Mouse (Mus musculus) left cerebral cortex, postnatal 36 days (tissue): ENCODE results near the gene Prodh2. TPM values are rescaled to one million over a fixed set of nuclear protein-coding genes. Genes with fewer than 3 reads are reported as not detected.
A peak's percentile ranks its signal among the peaks of the same experiment; 100 is the strongest.

Experiments
- DNase-seq, 2 experiments: peaks; one replicate each; pipeline ENCODE4 v3.0.0; 2021 to 2022; ENCODE audit warnings: low spot score in 2 of 2, mixed read lengths in 1 of 2
- intact Hi-C: fragments of 180-260 bp; cut with DNase I; formaldehyde crosslinking; loops from one replicate; pipeline ENCODE4 v1.15.1; 2025
- total RNA-seq, 2 experiments: library from RNA; stranded (reverse); gene quantifications; 2 replicates each; pipeline ENCODE4 v1.2.3; 2021

Prodh2 gene
- total RNA-seq, 2 experiments from 2014 or later: not detected

DNA sequence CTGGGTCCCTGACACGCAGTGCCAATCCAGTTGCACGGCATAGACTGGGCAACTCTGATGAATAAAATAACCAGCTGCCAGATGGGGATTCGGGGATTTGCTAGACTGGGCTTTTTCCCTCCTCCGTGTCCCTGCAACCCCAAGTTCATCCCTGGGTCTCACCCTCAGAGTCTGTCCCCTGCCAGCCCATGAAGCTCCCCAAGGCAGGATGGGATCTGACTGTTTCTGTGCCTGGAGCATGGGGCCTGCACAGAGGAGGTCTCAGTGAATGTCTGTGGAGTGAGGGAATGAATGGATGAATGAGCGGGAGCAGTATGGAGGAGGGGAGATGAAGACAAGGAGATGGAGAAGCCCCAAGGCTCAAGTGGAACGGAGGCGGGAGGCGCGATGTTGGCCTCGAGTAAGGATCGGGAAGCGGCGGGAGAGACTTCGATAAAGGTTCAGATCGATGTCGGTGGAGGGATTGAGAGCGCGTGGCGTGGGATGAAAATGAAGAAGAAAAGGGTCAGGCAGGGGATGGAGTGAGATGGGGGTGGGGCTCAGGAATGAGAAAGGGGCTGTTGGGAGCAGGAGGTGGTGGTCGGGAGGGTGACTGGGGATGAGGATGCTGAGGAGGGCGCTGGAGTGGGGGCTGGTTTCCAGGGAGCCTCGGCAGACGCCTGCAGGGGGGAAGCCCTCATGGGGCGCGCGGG lies 40.7 kb downstream of the Prodh2 start:
- DNase-seq: peak in 1 of 2 experiments; percentile 57
- intact Hi-C loops: loop anchor here (10.0 kb wide), 1 partner anchor 89 kb away; the partner anchor contains the start of gene Aplp1

DNA sequence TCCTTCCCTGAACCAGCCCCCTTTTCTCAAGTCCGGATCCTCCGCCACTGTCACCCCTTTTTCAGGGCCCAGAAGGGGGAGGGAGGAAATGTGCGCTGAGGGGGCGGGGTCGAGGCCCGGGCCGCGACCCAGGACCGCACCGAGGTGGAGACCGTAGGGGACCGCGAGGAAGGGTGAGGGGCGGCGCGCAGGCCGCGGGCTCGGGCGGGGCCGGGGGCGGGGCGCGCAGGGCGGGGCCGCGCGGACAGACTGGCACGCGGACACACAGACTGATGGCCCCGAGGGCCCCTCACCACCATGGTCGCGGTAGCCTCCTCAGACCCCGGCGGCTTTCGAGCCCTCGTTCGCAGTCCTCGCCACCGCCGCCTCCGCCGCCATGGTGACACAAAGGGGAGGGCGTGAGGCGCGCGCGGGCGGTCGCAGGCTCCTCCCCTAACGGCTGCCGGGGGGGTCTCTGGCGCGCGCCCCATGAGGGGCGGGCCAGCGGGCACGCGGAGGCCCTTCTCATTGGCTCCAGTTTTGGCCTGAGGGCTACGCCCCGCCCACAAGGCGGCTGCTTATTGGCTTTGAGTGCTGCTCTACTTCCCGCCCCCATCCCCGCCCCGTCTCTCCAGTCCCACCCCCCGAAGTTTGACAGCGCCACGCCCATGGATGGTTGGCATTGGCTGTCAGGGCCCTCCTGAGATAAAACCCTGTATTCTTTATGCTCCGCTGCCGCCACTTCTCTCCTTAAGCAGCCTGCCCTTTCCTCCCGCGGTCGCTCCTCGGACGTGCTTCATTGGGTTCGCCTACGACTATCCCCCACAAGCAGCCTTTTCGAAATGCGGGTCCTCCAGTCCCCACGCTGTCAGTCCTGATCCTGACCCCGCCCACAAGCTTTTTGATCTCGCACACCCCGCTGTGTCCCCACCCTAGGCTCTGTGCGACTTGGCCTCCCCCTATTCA lies 41.5 kb downstream of the Prodh2 start, which contains the start of gene Arhgap33:
Arhgap33 (minus strand) TSS at position 428 of the 945 bp plus-strand sequence.
- peak; percentile 95 to 97 for DNase-seq
- intact Hi-C loops: loop anchor here (5.0 to 10.0 kb wide), 2 partner anchors 43 to 90 kb away; partner anchors contain the start of genes Aplp1 and Prodh2

DNA sequence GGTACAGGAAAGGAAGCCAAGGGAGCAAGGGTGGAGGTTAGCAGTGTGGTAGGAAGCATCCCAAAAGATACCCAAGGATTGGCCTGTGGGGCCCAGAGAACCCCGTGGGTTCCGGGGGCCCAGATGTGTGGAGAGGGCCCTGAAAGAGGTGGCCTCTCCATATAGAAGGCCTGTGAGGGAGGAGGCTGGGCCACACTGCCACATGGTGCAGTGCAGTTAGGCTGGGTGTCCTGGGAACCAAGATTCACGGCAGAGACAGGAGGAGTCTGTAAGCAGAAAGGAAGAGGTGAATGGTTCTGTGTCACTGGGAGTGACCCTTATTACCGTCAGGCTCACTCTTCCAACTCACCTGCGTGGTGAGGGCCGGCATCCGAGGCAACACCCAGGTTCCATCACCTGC lies 47.1 kb downstream of the Prodh2 start:
- no peak for DNase-seq
- intact Hi-C loops: no loop called here

DNA sequence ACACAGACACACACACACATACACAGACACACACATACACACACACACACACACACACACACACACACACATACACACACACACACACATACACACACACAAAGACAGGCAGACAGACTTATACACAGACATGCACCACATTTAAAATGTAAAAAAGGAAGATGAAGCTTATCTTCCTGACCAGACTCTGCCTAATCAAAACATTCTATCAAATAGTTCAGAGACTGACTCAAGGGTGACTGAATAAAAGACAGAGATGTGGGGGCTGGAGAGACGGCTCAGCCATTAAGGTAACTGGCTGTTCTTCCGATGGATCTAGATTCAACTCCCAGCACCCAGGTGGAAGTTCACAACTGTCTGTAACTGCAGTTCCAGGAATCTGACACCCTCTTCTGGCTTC lies 50.9 kb downstream of the Prodh2 start:
- intact Hi-C loops: no loop called here
- no peak for DNase-seq

DNA sequence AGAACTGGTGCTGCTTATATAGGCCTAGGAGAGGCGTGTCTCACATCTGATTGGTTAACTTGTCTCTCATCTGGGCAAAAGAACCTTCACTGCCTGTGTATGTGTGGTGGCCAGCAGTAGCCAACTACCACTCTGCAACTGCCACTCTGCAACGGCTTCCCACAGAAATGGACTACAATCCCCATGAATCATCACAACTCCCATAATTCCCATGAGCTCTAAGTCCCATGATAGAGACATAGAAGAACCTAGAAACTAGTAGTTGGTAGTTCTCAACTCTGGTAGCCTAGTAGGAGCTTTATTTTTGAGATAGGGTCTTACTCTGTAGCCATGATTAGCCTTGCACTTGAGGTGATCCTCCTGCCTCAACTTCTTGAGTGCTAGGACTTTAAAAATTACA lies 56.5 kb downstream of the Prodh2 start:
- intact Hi-C loops: no loop called here
- no peak for DNase-seq

DNA sequence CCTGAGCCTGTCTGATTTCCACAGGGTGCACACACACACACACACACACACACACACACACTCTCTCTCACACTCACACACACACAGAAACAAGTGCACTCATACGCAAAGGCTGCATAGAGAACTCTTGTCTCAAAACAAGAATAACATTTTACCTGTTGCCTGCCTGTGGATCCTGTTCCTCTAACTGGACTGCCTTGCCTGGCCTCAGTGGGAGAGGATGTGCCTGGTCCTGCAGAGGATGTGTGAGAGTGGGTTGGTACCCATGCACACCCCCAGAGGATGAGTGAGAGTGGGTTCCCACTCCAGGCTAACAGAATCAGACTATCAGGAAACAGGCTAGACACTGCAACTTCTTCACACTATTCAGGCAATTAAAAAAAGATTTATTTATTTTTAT lies 57.2 kb downstream of the Prodh2 start:
- no peak for DNase-seq
- intact Hi-C loops: no loop called here

DNA sequence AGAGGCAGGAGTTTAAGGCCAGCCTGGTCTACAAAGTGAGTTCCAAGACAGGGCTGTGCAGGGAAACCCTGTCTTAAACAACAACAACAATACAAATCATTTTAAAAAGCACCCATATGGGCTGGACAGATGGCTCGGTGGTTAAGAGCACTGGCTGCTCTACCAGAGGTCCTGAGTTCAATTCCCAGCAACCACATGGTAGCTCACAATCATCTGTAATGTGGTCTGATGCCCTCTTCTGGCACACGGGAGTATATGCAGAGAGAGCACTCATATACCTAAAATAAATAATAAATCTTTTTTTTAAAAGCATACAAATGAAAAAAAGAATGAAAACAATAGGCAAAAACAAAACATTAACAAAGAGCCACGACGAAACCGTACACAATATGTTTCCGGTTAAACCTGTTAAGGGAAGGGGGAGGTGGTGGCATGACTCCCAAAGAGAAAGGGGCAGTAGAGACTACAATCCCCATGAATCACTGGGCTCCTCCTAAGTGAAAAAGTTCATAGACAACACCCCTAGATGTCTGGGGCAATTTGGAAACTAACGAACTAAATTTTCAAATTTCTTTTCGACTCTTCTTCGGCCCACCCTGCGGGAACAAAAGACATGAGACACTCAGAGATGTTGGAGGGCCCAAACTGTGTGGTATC lies 58.2 kb downstream of the Prodh2 start:
- intact Hi-C loops: no loop called here
- no peak for DNase-seq

DNA sequence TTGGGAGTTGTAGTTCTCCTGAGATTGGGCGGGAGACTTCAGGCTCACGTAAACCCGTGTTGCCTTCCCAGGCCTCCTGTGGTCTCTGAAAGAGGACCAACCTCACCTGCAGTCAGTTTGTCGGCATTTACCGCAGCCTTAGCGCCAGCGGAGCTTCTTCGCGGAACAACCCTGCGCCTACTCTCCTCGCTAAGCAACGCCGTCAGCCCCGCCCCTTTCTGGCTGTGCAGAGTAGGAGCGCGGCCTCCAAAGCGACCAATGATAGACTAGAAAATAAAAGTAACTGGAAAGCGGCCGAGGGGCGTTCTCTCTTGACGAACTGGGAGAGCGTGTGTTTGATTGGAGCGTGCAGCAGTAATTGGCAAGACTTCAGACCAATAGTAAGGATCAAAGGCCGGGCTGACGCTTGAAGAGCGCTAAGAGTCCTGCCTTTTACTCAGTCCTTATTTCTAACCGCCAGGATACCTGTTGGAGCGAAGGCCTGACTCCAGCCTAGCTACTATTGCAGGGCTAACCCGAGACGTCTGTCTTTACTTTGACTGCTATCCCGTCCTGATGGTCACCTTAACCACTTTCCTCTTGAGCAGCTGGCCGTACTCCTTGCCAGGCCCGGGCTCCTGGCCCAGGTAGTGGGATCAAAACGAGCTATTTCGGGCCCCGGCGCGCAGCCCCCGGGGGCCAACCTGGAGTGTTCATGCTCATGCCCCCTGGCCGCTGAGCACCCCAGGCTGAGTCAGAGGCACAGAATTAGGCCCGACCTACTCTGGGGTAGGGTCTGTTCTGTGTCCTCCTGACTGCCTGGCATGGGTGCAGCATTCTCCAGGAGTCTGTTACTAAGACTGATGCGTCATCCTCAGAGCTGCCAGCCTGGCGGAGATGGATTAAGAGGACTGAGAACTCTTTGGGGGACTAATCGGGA lies 58.9 kb downstream of the Prodh2 start, which contains the start of the genes Hspb6 and Proser3:
Hspb6 (plus strand) TSS at position 77 of the 919 bp plus-strand sequence.
Proser3 (minus strand) TSS at position 198 of the 919 bp plus-strand sequence.
- peak; percentile 94 to 95 for DNase-seq
- intact Hi-C loops: no loop called here

DNA sequence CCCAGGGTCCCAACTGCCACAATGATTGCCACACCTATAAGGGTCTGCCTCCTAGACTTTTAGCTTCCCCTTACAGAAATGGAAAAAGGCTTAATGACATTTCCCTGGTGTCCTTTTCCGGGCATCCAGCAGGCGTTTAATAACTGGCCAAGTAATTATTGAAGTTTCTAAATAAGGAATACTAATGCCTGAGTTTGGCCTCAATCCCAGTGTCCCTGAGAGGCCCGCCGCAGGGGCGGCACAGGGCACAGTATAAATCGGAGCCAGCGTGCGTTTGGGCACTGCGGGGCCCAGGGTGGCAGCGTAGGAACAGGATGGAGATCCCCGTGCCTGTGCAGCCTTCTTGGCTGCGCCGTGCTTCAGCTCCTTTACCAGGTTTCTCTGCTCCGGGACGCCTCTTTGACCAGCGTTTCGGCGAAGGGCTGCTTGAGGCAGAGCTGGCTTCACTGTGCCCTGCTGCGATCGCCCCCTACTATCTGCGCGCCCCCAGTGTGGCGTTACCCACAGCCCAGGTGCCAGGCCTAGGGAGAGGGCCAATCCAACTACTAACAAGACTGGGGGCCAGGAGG lies 59.7 kb downstream of the Prodh2 start:
- intact Hi-C loops: no loop called here

DNA sequence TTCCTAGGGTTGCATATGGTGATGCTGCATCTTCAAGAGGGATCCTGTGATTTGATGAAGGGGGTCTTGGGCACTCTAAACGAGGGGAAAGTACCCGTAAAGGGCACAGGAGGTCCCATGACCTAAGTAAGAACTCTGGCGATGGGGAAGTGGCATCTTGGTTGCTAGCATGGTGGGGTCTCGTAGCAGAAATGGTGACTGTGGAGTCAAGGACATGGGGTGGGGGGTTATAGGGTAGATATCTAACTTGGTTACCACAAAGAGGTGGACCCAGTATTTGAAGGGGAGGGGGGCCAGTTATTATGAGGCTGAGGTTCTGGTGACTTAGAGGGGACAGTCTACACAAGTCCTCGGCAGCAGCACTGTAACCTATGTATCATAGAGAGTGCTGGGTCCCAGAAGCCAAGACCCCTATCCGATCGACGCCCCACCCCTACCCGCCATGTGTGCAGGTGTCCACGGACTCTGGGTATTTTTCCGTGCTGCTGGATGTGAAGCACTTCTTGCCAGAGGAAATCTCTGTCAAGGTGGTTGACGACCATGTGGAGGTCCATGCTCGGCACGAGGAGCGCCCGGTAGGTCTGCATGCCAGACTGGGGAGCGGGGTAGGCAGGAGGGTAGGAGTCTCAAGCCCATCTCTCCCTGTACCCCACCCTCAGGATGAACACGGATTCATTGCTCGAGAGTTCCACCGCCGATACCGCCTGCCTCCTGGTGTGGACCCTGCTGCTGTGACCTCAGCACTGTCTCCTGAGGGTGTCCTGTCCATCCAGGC lies 60.6 kb downstream of the Prodh2 start:
- intact Hi-C loops: no loop called here
- DNase-seq: no peak

More for the DNA sequence above, 59.7 kb downstream of the Prodh2 start:
- peak in 1 of 2 experiments; percentile 53 for DNase-seq

DNA sequence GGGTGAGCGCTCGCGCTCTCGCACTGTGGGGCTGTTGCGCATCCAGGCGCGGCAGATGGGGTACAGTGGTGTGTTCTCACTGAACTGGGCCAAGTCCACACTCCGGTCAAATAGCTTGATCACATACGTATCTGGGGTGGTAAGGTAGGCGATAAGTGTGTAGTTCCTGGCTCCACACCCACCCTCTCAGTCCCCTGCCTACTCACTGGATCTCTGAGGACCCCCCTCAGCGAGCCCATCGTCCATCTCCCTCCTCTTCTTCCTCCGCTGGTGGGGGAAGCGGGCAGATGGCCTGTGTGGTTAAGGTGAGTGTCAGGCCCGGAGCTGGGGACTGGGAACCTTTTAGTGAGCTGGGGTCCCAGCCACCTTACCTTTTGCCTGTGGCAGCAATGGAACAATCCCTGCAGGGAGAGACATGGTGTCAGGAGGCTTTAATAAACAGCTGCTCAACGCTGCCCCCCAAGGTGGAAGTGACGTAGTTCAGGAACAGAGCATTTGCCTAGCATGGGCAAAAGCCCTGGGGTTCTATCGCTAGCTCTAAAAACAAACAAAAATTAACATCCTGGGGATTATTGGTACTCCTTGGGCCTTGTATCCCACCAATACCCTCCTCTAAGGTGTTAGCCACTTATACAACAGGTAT lies 63.6 kb downstream of the Prodh2 start:
- no peak for DNase-seq
- intact Hi-C loops: no loop called here

DNA sequence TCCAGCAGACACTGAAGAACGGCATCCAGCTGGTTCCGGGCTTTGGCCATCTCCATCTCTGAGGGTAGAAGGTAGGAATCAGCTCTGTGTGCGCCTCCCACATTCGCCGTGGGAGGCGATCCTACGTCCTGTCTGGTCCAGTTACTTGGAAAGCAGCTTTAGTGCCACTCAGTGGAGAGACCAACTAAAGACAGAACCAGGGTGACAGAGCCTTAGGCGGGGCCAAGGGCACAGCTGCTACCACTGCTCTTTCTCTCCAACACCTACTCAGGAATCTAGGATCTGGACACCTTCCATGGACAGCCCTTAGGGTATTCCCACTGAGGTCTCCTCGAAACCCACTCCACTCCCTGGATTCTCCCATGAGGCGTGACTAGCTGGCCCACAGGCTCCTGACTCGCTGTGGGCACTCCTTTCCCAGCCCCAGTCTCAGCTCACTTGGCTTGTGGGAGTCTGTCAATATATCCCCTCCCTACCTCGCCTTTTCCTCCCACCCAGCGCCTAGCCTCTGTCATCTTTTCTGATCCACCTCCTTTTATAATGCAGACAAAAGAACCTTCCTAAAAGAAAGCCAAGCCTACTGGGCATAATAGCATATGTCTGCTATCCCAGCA lies 64.6 kb downstream of the Prodh2 start:
- no peak for DNase-seq

DNA sequence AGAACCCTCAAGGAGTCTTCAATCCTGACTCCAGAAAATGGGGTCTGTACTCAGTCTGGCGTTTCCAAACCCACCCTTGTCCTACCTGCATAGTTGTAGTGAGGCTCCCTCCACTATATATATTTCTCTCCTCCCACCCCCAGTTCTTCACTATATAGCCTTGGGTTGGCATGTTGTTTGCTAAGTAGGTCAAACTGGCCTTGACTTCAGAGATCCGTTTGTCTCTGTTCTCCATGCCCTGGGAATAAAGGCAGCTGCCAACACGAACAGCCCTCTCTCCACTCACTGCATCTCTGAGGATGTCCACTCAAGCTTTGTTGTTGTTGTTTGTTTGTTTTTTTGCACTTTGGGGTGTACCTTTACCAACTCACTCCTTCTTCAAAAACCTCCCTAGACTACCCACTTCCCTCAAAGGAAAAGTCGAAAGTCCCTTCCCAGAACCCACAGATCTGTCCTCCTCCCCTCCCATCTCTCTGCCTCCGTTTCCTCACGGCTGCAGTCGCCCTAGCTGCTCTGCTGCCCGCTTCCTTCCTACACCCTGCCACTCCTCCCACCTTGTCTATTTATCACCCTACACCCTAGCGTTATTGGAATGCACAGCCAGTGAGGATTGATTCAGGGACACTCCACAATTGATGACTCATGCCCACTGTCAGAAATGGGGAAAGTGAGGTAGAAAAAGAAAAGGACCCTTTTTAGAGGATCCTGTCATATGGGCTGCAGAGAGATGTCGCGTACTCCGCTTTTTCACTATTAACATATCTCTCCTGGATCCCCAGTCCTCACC lies 65.4 kb downstream of the Prodh2 start:
- intact Hi-C loops: no loop called here
- no peak for DNase-seq

More for the DNA sequence above, 64.6 kb downstream of the Prodh2 start:
- intact Hi-C loops: no loop called here

DNA sequence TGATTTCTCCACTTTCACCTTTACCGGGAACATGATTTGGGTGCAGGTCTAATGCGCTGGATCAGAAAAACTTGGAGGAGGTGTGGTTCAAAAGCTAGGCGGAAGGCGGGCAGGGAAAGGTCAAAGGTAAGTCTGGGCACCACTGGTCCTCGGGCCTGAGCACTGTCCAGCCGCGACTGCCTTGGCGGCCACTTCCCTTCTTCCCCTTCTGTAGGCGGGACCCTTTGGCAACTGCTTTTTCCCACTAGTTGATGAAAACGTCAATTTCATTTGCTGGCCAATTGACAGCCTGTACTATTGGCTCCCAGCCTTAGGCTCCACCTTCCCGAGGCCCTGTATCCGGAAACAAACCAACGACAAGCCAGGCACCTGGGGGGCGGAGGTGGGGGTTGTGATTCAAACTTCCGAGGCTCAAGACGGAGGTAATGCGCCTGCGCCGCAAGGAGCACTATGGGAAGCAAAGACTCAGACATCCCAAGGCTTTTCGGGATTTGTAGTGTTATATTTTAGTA lies 66.1 kb downstream of the Prodh2 start, which contains the start of gene Lin37:
Lin37 (minus strand) TSS at position 396 of the 512 bp plus-strand sequence.
- intact Hi-C loops: no loop called here
- peak; percentile 97 to 98 for DNase-seq

DNA sequence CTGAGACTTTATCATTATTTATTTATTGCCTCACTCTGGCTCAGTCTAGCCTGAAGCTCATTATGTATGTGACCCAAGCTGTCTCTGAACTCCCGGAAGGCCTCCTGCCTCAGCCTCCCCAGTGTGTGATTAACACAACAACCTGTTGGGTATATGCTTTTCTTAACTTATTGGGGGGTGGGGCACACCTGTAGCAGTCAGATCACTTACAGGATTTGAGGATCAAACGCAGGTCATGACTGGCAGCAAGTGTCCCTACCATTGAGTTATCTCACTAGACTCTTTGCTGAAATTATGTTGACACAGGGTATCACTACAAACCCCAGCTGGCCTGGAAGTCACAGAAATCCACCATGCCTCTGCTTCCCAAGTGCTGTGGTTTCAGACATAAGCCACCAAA lies 66.9 kb downstream of the Prodh2 start:
- intact Hi-C loops: no loop called here
- DNase-seq: no peak
